Mouse (Mus musculus) megakaryocyte, embryonic 14.5 days (primary cell): ENCODE measurements at regions not wholly inside any gene's neighbourhood (a gene's known extent, or its start where the extent isn't known, plus 50 kb on each side); places are given as distances from the start of the nearest gene placed in this dataset.

Experiments used
- FLI1 ChIP-seq: IDR thresholded peaks from 2 replicates; pipeline ENCODE4 v1.6.1; 2012; ENCODE audit warnings: low read length, inconsistent platforms, mixed read lengths
- GATA1 ChIP-seq: IDR thresholded peaks from 3 replicates; pipeline ENCODE4 v1.6.1; 2012; ENCODE audit warnings: mixed read lengths, low read length, inconsistent platforms, borderline replicate concordance

DNA sequence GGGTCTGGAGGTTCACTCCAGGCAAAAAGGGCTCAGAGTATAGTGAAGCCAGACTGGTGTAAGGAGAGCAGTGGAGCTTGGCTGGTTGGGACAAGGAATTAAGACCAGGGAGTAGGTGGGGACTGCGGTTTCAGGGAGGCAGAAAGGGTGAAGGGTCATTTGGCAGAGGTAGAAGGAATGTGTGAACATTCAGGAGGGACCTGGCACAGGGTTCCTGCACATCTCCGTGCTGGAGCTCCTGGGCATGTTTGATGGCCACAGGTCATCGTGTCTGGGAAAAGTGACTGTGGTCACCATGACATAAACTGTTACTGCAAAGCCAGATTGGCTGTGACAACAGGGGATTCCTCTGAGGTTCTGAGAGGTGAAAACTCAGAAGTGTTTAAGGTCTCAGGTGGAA is 202.3 kb downstream of the Gadd45g start:
- TF ChIP-seq FLI1: no peak
- no peak for TF ChIP-seq GATA1
